Mouse (Mus musculus): ENCODE data around the gene Decr2. TPM values are rescaled to one million over a fixed set of nuclear protein-coding genes. Genes with fewer than 3 reads are reported as not detected.

Decr2 gene
- polyA plus RNA-seq, 1 experiment: 24.3 TPM

GRCm38 (mm10) chr17:26057278-26057677, 32.9 kb downstream of the Decr2 start:
- no peaks in the 10 kb centered on the region for H3K9me3 ChIP-seq (replicated peaks; ENCODE audit: control insufficient read depth, insufficient read depth, low read length, poor library complexity, severe bottlenecking)
- no peaks in the 10 kb centered on the region for H3K27me3 ChIP-seq (ENCODE audit: control insufficient read depth, insufficient read depth, low read length, poor library complexity, severe bottlenecking)
- no peak overlapping the region for H3K4me3 ChIP-seq (ENCODE audit: low read depth, low read length)
- no peak for TF ChIP-seq EP300 (IDR thresholded peaks at IDR 0.05; ENCODE audit: insufficient read depth, low read depth, low read length)
- TF ChIP-seq POLR2A (IDR thresholded peaks at IDR 0.05; ENCODE audit: insufficient read depth, low read length): no peak
- no peak for TF ChIP-seq CTCF (IDR thresholded peaks at IDR 0.05; ENCODE audit: low read depth, low read length)
- no peak overlapping the region for H3K9ac ChIP-seq (ENCODE audit: low read depth, poor library complexity, severe bottlenecking)
- H3K27ac ChIP-seq (ENCODE audit: insufficient read depth, low read length): no peak overlapping the region
- peaks cover 6% of the 10 kb centered on the region for H3K4me1 ChIP-seq (ENCODE audit: control insufficient read depth, insufficient read depth, low read length)
- no peaks in the 10 kb centered on the region for H3K36me3 ChIP-seq (ENCODE audit: control insufficient read depth, insufficient read depth, low read length, poor library complexity, severe bottlenecking)

DNA sequence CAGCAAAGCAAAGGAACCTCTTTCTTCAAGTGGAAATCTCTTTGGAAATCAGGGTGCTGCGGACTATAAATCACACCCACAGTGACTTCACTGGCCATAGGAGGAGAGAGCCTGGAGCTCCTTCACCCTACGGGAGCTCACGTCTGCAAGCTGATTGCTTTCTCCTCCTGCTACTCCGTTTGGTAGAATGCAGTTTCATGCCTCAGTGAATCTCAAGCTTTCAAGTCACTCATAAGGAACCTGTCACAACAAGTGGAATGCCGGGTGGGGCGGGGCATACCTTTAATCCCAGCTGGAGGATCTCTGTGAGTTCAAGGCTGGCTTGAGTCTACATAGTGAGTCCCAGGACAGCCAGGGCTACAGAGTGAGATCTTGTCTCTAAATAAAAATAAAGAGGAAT, 35.0 kb downstream of the Decr2 start:
- TF ChIP-seq CTCF (IDR thresholded peaks at IDR 0.05; ENCODE audit: low read depth, low read length) (no peak), EP300 (IDR thresholded peaks at IDR 0.05; ENCODE audit: insufficient read depth, low read depth, low read length) (no peak), POLR2A (IDR thresholded peaks at IDR 0.05; ENCODE audit: insufficient read depth, low read length) (no peak)
- no peak overlapping the region for H3K9ac ChIP-seq (ENCODE audit: low read depth, poor library complexity, severe bottlenecking)
- H3K27me3 ChIP-seq (ENCODE audit: control insufficient read depth, insufficient read depth, low read length, poor library complexity, severe bottlenecking): no peaks in the 10 kb centered on the region
- no peak overlapping the region for H3K4me3 ChIP-seq (ENCODE audit: low read depth, low read length)
- H3K4me1 ChIP-seq (ENCODE audit: control insufficient read depth, insufficient read depth, low read length): peaks cover 6% of the 10 kb centered on the region
- no peak overlapping the region; the same call in 1 of the 2 replicates for H3K27ac ChIP-seq (ENCODE audit: insufficient read depth, low read length)
- H3K36me3 ChIP-seq (ENCODE audit: control insufficient read depth, insufficient read depth, low read length, poor library complexity, severe bottlenecking): no peaks in the 10 kb centered on the region
- H3K9me3 ChIP-seq (replicated peaks; ENCODE audit: control insufficient read depth, insufficient read depth, low read length, poor library complexity, severe bottlenecking): no peaks in the 10 kb centered on the region

DNA sequence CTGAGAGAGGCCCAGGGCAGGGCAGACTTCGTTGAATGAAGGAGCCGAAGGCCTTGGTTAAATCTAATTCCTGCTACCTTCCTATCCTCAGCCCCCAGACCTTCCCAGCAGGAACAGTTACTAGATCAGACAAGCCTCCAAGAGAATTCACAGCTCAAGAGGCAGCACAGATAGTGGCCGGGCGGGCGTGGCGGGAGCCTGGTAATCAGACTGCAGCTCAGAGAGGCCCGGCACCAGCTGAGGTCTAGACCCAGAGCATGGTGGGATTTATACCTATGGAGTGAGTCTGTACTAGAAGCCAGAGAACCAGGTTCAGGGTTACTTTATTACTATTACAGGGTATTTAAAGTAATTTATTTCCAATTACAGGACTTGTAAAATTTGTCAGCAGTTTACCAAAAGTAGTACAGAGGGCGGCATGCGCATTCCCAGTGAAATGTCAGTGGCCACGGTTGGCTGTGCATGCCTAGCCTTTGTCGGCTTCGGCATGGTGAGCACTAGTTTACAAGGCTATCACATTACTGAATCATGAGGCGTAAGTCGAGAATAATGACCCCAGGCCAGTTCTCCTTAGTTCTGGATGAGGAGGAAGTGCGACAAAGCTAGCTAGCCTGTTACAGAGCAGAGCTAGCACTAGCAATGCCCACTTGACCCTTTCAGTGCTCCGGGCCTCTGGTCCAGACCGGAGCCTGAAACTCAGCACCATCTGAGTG, 35.8 kb downstream of the Decr2 start:
- H3K27ac ChIP-seq (ENCODE audit: insufficient read depth, low read length): peak overlapping the region; percentile 35
- TF ChIP-seq POLR2A (IDR thresholded peaks at IDR 0.05; ENCODE audit: insufficient read depth, low read length): no peak
- TF ChIP-seq EP300 (IDR thresholded peaks at IDR 0.05; ENCODE audit: insufficient read depth, low read depth, low read length): no peak
- no peak for TF ChIP-seq CTCF (IDR thresholded peaks at IDR 0.05; ENCODE audit: low read depth, low read length)
- no peaks in the 10 kb centered on the region for H3K36me3 ChIP-seq (ENCODE audit: control insufficient read depth, insufficient read depth, low read length, poor library complexity, severe bottlenecking)
- no peak overlapping the region for H3K4me3 ChIP-seq (ENCODE audit: low read depth, low read length)
- H3K27me3 ChIP-seq (ENCODE audit: control insufficient read depth, insufficient read depth, low read length, poor library complexity, severe bottlenecking): no peaks in the 10 kb centered on the region
- H3K9ac ChIP-seq (ENCODE audit: low read depth, poor library complexity, severe bottlenecking): no peak overlapping the region
- peaks cover 4% of the 10 kb centered on the region for H3K4me1 ChIP-seq (ENCODE audit: control insufficient read depth, insufficient read depth, low read length)
- no peaks in the 10 kb centered on the region for H3K9me3 ChIP-seq (replicated peaks; ENCODE audit: control insufficient read depth, insufficient read depth, low read length, poor library complexity, severe bottlenecking)

GRCm38 (mm10) chr17:26052706-26053105, 37.4 kb downstream of the Decr2 start:
- Histone ChIP-seq H3K27me3 (ENCODE audit: control insufficient read depth, insufficient read depth, low read length, poor library complexity, severe bottlenecking) (no peaks in the 10 kb centered on the region), H3K9ac (ENCODE audit: low read depth, poor library complexity, severe bottlenecking) (no peak overlapping the region), H3K36me3 (ENCODE audit: control insufficient read depth, insufficient read depth, low read length, poor library complexity, severe bottlenecking) (no peaks in the 10 kb centered on the region), H3K9me3 (replicated peaks; ENCODE audit: control insufficient read depth, insufficient read depth, low read length, poor library complexity, severe bottlenecking) (no peaks in the 10 kb centered on the region), H3K4me1 (ENCODE audit: control insufficient read depth, insufficient read depth, low read length) (peaks cover 4% of the 10 kb centered on the region), H3K27ac (ENCODE audit: insufficient read depth, low read length) (no peak overlapping the region), H3K4me3 (ENCODE audit: low read depth, low read length) (no peak overlapping the region)
- no peak for TF ChIP-seq POLR2A (IDR thresholded peaks at IDR 0.05; ENCODE audit: insufficient read depth, low read length)
- TF ChIP-seq CTCF (IDR thresholded peaks at IDR 0.05; ENCODE audit: low read depth, low read length): no peak
- TF ChIP-seq EP300 (IDR thresholded peaks at IDR 0.05; ENCODE audit: insufficient read depth, low read depth, low read length): no peak

DNA sequence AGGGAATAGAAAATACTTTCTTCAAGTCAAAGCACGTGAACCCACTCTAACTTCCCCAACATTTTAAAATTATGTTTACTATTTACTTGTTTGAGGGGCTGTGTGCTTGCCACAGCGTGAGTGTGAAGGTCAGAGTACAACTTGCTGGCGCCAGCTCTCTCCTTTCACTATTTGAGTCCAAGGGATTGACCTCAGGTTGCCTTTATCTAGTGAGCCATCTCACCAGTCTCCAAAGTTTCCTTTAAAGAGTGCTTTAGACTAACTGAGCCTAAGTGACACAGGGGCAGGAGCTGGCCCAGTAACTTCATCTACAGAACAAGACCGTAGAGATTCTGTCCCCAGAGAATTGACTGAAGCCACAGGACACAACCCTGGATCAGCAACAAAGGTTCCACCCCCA, 38.1 kb downstream of the Decr2 start:
- Histone ChIP-seq H3K4me1 (ENCODE audit: control insufficient read depth, insufficient read depth, low read length) (peaks cover 4% of the 10 kb centered on the region), H3K27ac (ENCODE audit: insufficient read depth, low read length) (no peak overlapping the region), H3K4me3 (ENCODE audit: low read depth, low read length) (no peak overlapping the region), H3K27me3 (ENCODE audit: control insufficient read depth, insufficient read depth, low read length, poor library complexity, severe bottlenecking) (no peaks in the 10 kb centered on the region), H3K9ac (ENCODE audit: low read depth, poor library complexity, severe bottlenecking) (no peak overlapping the region), H3K36me3 (ENCODE audit: control insufficient read depth, insufficient read depth, low read length, poor library complexity, severe bottlenecking) (no peaks in the 10 kb centered on the region), H3K9me3 (replicated peaks; ENCODE audit: control insufficient read depth, insufficient read depth, low read length, poor library complexity, severe bottlenecking) (no peaks in the 10 kb centered on the region)
- TF ChIP-seq POLR2A (IDR thresholded peaks at IDR 0.05; ENCODE audit: insufficient read depth, low read length) (no peak), CTCF (IDR thresholded peaks at IDR 0.05; ENCODE audit: low read depth, low read length) (no peak), EP300 (IDR thresholded peaks at IDR 0.05; ENCODE audit: insufficient read depth, low read depth, low read length) (no peak)

GRCm38 (mm10) chr17:26048118-26048517, 42.0 kb downstream of the Decr2 start:
- Histone ChIP-seq H3K9ac (ENCODE audit: low read depth, poor library complexity, severe bottlenecking) (no peak overlapping the region), H3K36me3 (ENCODE audit: control insufficient read depth, insufficient read depth, low read length, poor library complexity, severe bottlenecking) (no peaks in the 10 kb centered on the region), H3K4me1 (ENCODE audit: control insufficient read depth, insufficient read depth, low read length) (no peaks in the 10 kb centered on the region), H3K9me3 (replicated peaks; ENCODE audit: control insufficient read depth, insufficient read depth, low read length, poor library complexity, severe bottlenecking) (no peaks in the 10 kb centered on the region), H3K27me3 (ENCODE audit: control insufficient read depth, insufficient read depth, low read length, poor library complexity, severe bottlenecking) (no peaks in the 10 kb centered on the region), H3K27ac (ENCODE audit: insufficient read depth, low read length) (no peak overlapping the region), H3K4me3 (ENCODE audit: low read depth, low read length) (no peak overlapping the region)
- TF ChIP-seq CTCF (IDR thresholded peaks at IDR 0.05; ENCODE audit: low read depth, low read length) (no peak), POLR2A (IDR thresholded peaks at IDR 0.05; ENCODE audit: insufficient read depth, low read length) (no peak), EP300 (IDR thresholded peaks at IDR 0.05; ENCODE audit: insufficient read depth, low read depth, low read length) (no peak)

All from ES-Bruce4 (cell line).